Mouse (Mus musculus) liver, postnatal 0 days (tissue): ENCODE results near the gene Rab34.

Source experiments
- CTCF ChIP-seq: sonication (generic); IDR thresholded peaks from 2 replicates; pipeline ENCODE4 v1.5.1; 2016; ENCODE audit warnings: antibody characterized with exemption, low read depth
- EP300 ChIP-seq: IDR thresholded peaks from 2 replicates; pipeline ENCODE4 v1.6.1; 2016; ENCODE audit warnings: antibody characterized with exemption, low read depth, mild to moderate bottlenecking

DNA sequence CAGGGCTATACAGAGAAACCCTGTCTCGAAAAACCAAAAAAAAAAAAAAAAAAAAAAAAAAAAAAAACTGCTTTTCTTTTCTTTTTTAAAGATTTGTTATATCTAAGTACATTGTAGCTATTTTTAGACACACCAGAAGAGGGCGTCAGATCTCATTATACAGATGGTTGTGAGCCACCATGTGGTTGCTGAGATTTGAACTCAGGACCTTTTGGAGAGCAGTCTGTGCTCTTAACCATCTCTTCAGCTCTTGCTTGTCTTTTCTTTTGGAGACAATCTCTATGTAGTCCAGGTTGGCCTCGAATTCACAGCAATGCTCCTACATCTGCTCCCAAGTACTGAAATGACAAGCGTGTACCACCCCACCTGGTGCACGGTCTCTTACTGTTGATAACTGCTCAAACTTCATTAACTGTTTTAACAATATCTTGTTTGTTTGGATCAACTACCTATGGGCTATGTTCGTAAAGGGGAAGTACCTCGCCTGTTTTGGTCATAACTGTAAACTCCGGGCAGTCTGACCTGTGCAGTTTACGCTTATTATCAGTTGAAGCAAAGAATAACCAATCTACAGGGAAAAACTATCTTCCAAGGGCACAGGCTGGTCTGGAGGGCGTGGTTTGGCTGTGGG is 12.3 kb upstream of the Rab34 start:
- TF ChIP-seq EP300 (peak; percentile 82), CTCF (peak; percentile 24)
